Mouse (Mus musculus) brain, embryonic 14.5 days (tissue): ENCODE measurements around the gene Atp2b4.

Source experiments
- CTCF ChIP-seq: fragments of 200-500 bp; IDR thresholded peaks from 2 replicates; pipeline ENCODE4 v1.5.1; 2012; ENCODE audit warnings: inconsistent platforms, mild to moderate bottlenecking, moderate library complexity, borderline replicate concordance; ENCODE audit not compliant: insufficient read depth, insufficient read length; ENCODE audit errors: extremely low read depth
- POLR2A ChIP-seq: fragments of 200-500 bp; IDR thresholded peaks from 2 replicates; pipeline ENCODE4 v1.6.1; 2012; ENCODE audit warnings: mild to moderate bottlenecking, inconsistent platforms, borderline replicate concordance; ENCODE audit not compliant: poor library complexity, insufficient read depth, insufficient read length, severe bottlenecking; ENCODE audit errors: extremely low read depth

- TF ChIP-seq POLR2A = no peak
- no peak for TF ChIP-seq CTCF
Observed at GRCm38 (mm10) chr1:133753325-133753724, 47.5 kb downstream of the Atp2b4 start.
